Mouse (Mus musculus): ENCODE measurements at regions not wholly inside any gene's neighbourhood (a gene's known extent, or its start where the extent isn't known, plus 50 kb on each side); places are given as distances from the start of the nearest gene placed in this dataset.
A peak's percentile ranks its signal among the peaks of the same experiment; 100 is the strongest.

GRCm38 (mm10) chr1:13840309-13840622 lies 2252.9 kb downstream of the 4930444P10Rik start:
- no peak for DNase-seq (ENCODE audit: low read depth in 1 of 2, low spot score in 2 of 2)

GRCm38 (mm10) chr1:13839619-13840308 lies 2253.4 kb downstream of the 4930444P10Rik start:
- DNase-seq (ENCODE audit: low read depth in 1 of 2, low spot score in 2 of 2) = no peak

GRCm38 (mm10) chr1:13834860-13835840 lies 2258.0 kb downstream of the 4930444P10Rik start:
- no peak for DNase-seq (ENCODE audit: low read depth in 1 of 2, low spot score in 2 of 2)

GRCm38 (mm10) chr1:13807786-13808185 lies 2285.3 kb downstream of the 4930444P10Rik start:
- no peak for DNase-seq (ENCODE audit: low read depth in 1 of 2, low spot score in 2 of 2)

- no peak for DNase-seq (ENCODE audit: low read depth in 1 of 2, low spot score in 2 of 2)
These were observed 2292.7 kb downstream of the 4930444P10Rik start for GRCm38 (mm10) chr1:13800460-13800859.

GRCm38 (mm10) chr1:13798848-13799247 lies 2294.3 kb downstream of the 4930444P10Rik start:
- no peak for DNase-seq (ENCODE audit: low read depth in 1 of 2, low spot score in 2 of 2)

GRCm38 (mm10) chr1:13795196-13795595 lies 2297.9 kb downstream of the 4930444P10Rik start:
- no peak for DNase-seq (ENCODE audit: low read depth in 1 of 2, low spot score in 2 of 2)

- peak in 1 of 2 experiments; percentile 8 for DNase-seq (ENCODE audit: low read depth in 1 of 2, low spot score in 2 of 2)
These were observed 2303.6 kb downstream of the 4930444P10Rik start for GRCm38 (mm10) chr1:13789318-13790085.

- DNase-seq (ENCODE audit: low read depth in 1 of 2, low spot score in 2 of 2) = no peak
These were observed 2306.1 kb downstream of the 4930444P10Rik start for GRCm38 (mm10) chr1:13787016-13787415.

GRCm38 (mm10) chr1:13784396-13784795 lies 2308.7 kb downstream of the 4930444P10Rik start:
- no peak for DNase-seq (ENCODE audit: low read depth in 1 of 2, low spot score in 2 of 2)

- DNase-seq (ENCODE audit: low read depth in 1 of 2, low spot score in 2 of 2) = no peak
These were observed 2310.5 kb downstream of the 4930444P10Rik start for GRCm38 (mm10) chr1:13782633-13783032.

- no peak for DNase-seq (ENCODE audit: low read depth in 1 of 2, low spot score in 2 of 2)
These were observed 2321.0 kb downstream of the 4930444P10Rik start for GRCm38 (mm10) chr1:13772106-13772505.

- no peak for DNase-seq (ENCODE audit: low read depth in 1 of 2, low spot score in 2 of 2)
These were observed 2322.1 kb downstream of the 4930444P10Rik start for GRCm38 (mm10) chr1:13771014-13771463.

GRCm38 (mm10) chr1:13752479-13752878 lies 2338.6 kb downstream of the A830018L16Rik start:
- no peak for DNase-seq (ENCODE audit: low read depth in 1 of 2, low spot score in 2 of 2)

- no peak for DNase-seq (ENCODE audit: low read depth in 1 of 2, low spot score in 2 of 2)
These were observed 2337.5 kb downstream of the A830018L16Rik start for GRCm38 (mm10) chr1:13751381-13751780.

Data from monocyte, adult 2 months (primary cell).